Comparison of ENCODE assay signal across 7 mouse cellular contexts in genomic region chr16:18348601-18349175, GRCm38 (mm10). TPM values are rescaled to one million over a fixed set of nuclear protein-coding genes. Genes with fewer than 3 reads are reported as not detected.
A peak's percentile ranks its signal among the peaks of the same experiment; 100 is the strongest.
DNase-seq lines count a peak whose midpoint lies in the region; ATAC-seq lines count a peak whose summit lies in the region.

No protein-coding gene starts in this region.

- peak; percentile 27 to 38 for DNase-seq in right cerebral cortex, adult 2 months (ENCODE audit: low spot score in 2 of 2)
- DNase-seq in right cerebral cortex, postnatal 36 days (ENCODE audit: low spot score in 2 of 2) = no peak
- peak; percentile 61 for DNase-seq in adrenal gland, postnatal 14 days
- DNase-seq in lung, postnatal 14 days = peak; percentile 29

- peak overlapping the region; percentile 99 for H3K4me3 ChIP-seq in forebrain, embryonic 16.5 days (replicated peaks; ENCODE audit: low read length)
- H3K4me3 ChIP-seq in kidney, embryonic 16.5 days (ENCODE audit: low read length) = peak overlapping the region; percentile 75

- WGBS in forebrain, embryonic 16.5 days = 1% methylated on average over 28 of the region's 28 CpGs
- 1% methylated on average over 27 of the region's 28 CpGs for WGBS in kidney, embryonic 16.5 days

- no peaks in the 10 kb centered on the region for H3K9me3 ChIP-seq in forebrain, embryonic 16.5 days (ENCODE audit: control insufficient read depth, low read length)
- no peaks in the 10 kb centered on the region for H3K9me3 ChIP-seq in kidney, embryonic 16.5 days (ENCODE audit: low read length)

- H3K4me2 ChIP-seq in forebrain, embryonic 16.5 days (ENCODE audit: low read length) = peak overlapping the region; percentile 65
- peak overlapping the region; percentile 98 for H3K4me2 ChIP-seq in kidney, embryonic 16.5 days (replicated peaks; ENCODE audit: low read depth, low read length)

- no peak for ATAC-seq in forebrain, embryonic 16.5 days
- ATAC-seq in kidney, embryonic 16.5 days (ENCODE audit: low FRiP score, low TSS enrichment) = no peak; the same call in 1 of the 2 replicates
- no peak for ATAC-seq in monocyte, adult 5-6 weeks (replicated peaks; ENCODE audit: insufficient number of reproducible peaks, low FRiP score, low TSS enrichment, poor library complexity, severe bottlenecking)

- no peak overlapping the region for H3K27ac ChIP-seq in forebrain, embryonic 16.5 days (ENCODE audit: low read length)
- H3K27ac ChIP-seq in kidney, embryonic 16.5 days (ENCODE audit: low read length) = no peak overlapping the region

- H3K9ac ChIP-seq in forebrain, embryonic 16.5 days (replicated peaks; ENCODE audit: low read depth, low read length) = peak overlapping the region; percentile 95
- peak overlapping the region; percentile 81 for H3K9ac ChIP-seq in kidney, embryonic 16.5 days (replicated peaks; ENCODE audit: low read length)

- H3K4me1 ChIP-seq in forebrain, embryonic 16.5 days (replicated peaks; ENCODE audit: control insufficient read depth, insufficient read depth, low read length) = peaks cover 36% of the 10 kb centered on the region
- H3K4me1 ChIP-seq in kidney, embryonic 16.5 days (ENCODE audit: insufficient read depth, low read length) = peaks cover 6% of the 10 kb centered on the region; the same call in 1 of the 2 replicates

- no peaks in the 10 kb centered on the region for H3K27me3 ChIP-seq in forebrain, embryonic 16.5 days (replicated peaks; ENCODE audit: control insufficient read depth, insufficient read depth, low read length)
- H3K27me3 ChIP-seq in kidney, embryonic 16.5 days (ENCODE audit: insufficient read depth, low read length) = peaks cover 24% of the 10 kb centered on the region

- no peaks in the 10 kb centered on the region for H3K36me3 ChIP-seq in forebrain, embryonic 16.5 days (ENCODE audit: control insufficient read depth, insufficient read depth)
- H3K36me3 ChIP-seq in kidney, embryonic 16.5 days (ENCODE audit: insufficient read depth, low read length) = no peaks in the 10 kb centered on the region

RNA-seq across cellular contexts. Expression of gene Arvcf, which starts 0.7 kb away (rescaled TPM):
- 30.0 and 30.2 TPM in 2 replicates for total RNA-seq in adrenal gland, postnatal 14 days (2021)
- 58.6 and 67.8 TPM in 2 replicates for polyA plus RNA-seq in forebrain, embryonic 16.5 days (2015; fragmentation: Nextera tagmentation; extraction: Ambion mirVana)
- 31.0 and 31.2 TPM in 2 replicates for polyA plus RNA-seq in kidney, embryonic 16.5 days (2015; fragmentation: Nextera tagmentation; extraction: Ambion mirVana)
- total RNA-seq in monocyte, adult 5-6 weeks (2017) = 1.4 to 2.2 TPM (median 1.7 TPM) in 3 replicates

RNA-seq across cellular contexts. Expression of gene Tango2, which starts 0.8 kb away (rescaled TPM):
- total RNA-seq in adrenal gland, postnatal 14 days (2021) = 30.2 and 30.5 TPM in 2 replicates
- 74.9 and 86.8 TPM in 2 replicates for polyA plus RNA-seq in forebrain, embryonic 16.5 days (2015; fragmentation: Nextera tagmentation; extraction: Ambion mirVana)
- polyA plus RNA-seq in kidney, embryonic 16.5 days (2015; fragmentation: Nextera tagmentation; extraction: Ambion mirVana) = 29.1 and 31.0 TPM in 2 replicates
- total RNA-seq in monocyte, adult 5-6 weeks (2017) = 15.3 to 37.3 TPM (median 31.7 TPM) in 3 replicates

RNA-seq across cellular contexts. Expression of gene Dgcr8, which starts 59.6 kb away (rescaled TPM):
- total RNA-seq in adrenal gland, postnatal 14 days (2021) = 32.9 and 37.4 TPM in 2 replicates
- 39.2 and 40.8 TPM in 2 replicates for polyA plus RNA-seq in forebrain, embryonic 16.5 days (2015; fragmentation: Nextera tagmentation; extraction: Ambion mirVana)
- polyA plus RNA-seq in kidney, embryonic 16.5 days (2015; fragmentation: Nextera tagmentation; extraction: Ambion mirVana) = 30.7 and 33.9 TPM in 2 replicates
- total RNA-seq in monocyte, adult 5-6 weeks (2017) = 33.6 to 45.3 TPM (median 37.4 TPM) in 3 replicates

Comparison
In these comparisons a context has a peak if more than half of its experiments do, and no peak if none do; other contexts are left out.
1. DNase-seq: peak in right cerebral cortex, adult 2 months (2 of 2), adrenal gland, postnatal 14 days (single experiment) and lung, postnatal 14 days (single experiment); none in right cerebral cortex, postnatal 36 days (0 of 2).